Mouse (Mus musculus): ENCODE results near the gene Nos1ap. TPM values are rescaled to one million over a fixed set of nuclear protein-coding genes. Genes with fewer than 3 reads are reported as not detected.

Gene Nos1ap
- polyA plus RNA-seq, 1 experiment from 2014 or later, result 6.5 TPM

DNA sequence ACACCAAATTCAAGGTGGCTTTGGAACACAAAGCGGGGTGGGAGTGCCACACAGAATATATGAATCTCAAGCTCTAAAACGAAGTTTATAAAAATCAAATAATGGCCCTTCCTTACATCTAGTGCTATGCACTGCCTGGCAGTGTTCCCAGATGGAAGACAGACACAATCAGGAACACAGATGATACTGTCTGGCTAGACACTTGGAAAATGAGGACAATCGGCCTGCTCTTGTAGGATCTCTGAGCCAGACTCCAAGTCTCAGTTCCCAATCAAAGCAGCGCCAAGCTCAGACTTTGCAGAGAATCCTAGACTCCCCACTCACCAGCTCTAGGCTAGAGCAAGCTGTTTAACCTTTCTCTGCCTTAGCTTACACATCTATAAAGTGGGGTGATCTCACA lies 85.3 kb downstream of the Nos1ap start:
- no peaks in the 10 kb centered on the region for H3K9me3 ChIP-seq
- H3K27ac ChIP-seq (replicated peaks), result no peak overlapping the region
- WGBS, result 89% methylated on average over 4 of the region's 4 CpGs
- H3K4me3 ChIP-seq, result no peak overlapping the region
- H3K36me3 ChIP-seq (replicated peaks), result no peaks in the 10 kb centered on the region
- no peaks in the 10 kb centered on the region; the same call in 1 of the 2 replicates for H3K27me3 ChIP-seq (replicated peaks; ENCODE audit: low read depth, poor library complexity, severe bottlenecking)
- peaks cover 43% of the 10 kb centered on the region for H3K4me1 ChIP-seq
- DNase-seq (ENCODE audit: low spot score), result no peak

DNA sequence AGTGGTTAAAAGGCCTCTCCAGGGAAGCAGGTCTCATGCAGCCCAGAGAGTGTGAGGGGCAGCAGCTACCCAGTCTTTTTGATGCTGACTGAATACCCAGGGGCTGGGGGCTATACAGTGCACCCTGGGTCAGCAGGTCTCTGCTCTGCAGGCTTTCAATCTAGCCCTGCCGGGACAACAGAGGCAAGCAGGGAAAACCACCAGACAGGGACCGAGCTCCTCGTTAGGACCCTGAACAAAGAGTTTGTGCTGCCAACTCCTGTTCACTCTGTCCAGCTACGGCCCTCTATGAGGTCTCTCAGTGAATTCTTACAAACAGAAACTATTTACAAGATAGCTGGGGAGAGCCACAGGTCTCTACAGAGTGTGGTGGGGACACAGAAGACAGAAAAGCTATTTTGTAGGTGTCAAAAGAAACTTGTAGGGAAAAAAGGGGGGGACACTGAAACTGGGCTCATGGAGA lies 86.4 kb downstream of the Nos1ap start:
- peaks cover 53% of the 10 kb centered on the region for H3K4me1 ChIP-seq
- H3K36me3 ChIP-seq (replicated peaks), result no peaks in the 10 kb centered on the region
- DNase-seq (ENCODE audit: low spot score), result no peak
- H3K27me3 ChIP-seq (replicated peaks; ENCODE audit: low read depth, poor library complexity, severe bottlenecking), result no peaks in the 10 kb centered on the region; the same call in 1 of the 2 replicates
- peak overlapping the region; percentile 69; the same call in 1 of the 2 replicates for H3K27ac ChIP-seq (replicated peaks)
- WGBS, result 41% methylated on average over 4 of the region's 4 CpGs
- no peaks in the 10 kb centered on the region for H3K9me3 ChIP-seq
- no peak overlapping the region for H3K4me3 ChIP-seq

DNA sequence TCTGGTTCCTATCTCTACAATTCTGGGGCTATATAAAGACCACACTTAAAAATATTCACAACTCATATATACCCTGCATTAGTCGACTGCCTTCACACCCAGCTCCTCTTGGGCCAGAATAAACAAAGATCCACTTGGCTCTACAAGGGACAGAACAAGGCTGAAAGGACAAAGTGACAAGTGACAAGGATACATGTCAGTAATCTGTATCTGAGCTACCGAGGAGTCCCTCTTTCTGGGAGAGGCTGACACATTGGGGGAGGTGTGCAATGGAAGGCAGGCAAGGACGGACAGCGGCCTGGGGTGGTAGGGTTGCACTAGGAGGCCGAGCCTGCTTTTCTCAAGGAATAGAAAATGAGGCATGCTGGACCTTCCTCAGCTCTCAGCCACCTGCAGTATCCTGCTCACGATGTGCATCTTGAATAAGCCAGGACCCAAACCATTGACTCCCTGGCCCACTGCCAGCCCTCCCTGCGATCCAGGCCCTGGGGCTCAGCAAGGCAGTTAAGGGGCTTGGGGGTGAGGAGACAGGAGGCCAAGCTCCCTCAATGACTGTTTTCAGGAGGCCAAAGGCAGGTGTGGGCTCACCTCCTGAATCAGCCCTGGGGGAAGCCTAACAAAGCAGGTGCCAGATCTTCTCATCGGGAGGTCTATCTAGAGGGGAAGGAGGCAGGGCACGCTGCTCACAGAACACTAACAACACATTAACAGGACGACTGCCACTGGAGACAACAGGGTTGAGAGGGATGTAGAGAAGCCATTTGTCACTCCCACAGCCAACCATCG lies 87.0 kb downstream of the Nos1ap start:
- Histone ChIP-seq H3K9me3 (no peaks in the 10 kb centered on the region), H3K27me3 (replicated peaks; ENCODE audit: low read depth, poor library complexity, severe bottlenecking) (no peaks in the 10 kb centered on the region; the same call in 1 of the 2 replicates), H3K4me3 (no peak overlapping the region), H3K4me1 (peaks cover 60% of the 10 kb centered on the region), H3K27ac (replicated peaks) (peak overlapping the region; percentile 69; the same call in 1 of the 2 replicates), H3K36me3 (replicated peaks) (no peaks in the 10 kb centered on the region)
- WGBS, result 36% methylated on average over 11 of the region's 11 CpGs
- no peak for DNase-seq (ENCODE audit: low spot score)

DNA sequence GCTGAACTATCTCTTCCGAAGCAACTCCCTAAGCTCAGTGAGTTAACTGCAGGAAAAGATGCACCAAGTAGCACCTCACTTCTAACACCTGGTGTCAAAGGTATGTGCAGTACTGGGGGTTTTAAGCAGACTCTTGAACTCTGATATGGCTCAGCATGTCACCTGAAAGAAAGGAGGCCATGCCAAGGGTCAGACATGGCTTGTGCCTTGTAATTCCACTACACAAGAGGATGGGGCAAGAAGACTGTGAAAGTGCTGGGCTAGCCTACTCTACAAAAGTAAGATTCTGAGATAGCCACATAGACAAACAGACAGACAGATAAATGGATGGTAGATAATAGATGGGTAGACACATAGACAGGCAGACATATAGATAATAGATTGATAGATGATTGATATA lies 87.7 kb downstream of the Nos1ap start:
- Histone ChIP-seq H3K4me1 (peaks cover 62% of the 10 kb centered on the region), H3K36me3 (replicated peaks) (no peaks in the 10 kb centered on the region), H3K27me3 (replicated peaks; ENCODE audit: low read depth, poor library complexity, severe bottlenecking) (no peaks in the 10 kb centered on the region; the same call in 1 of the 2 replicates), H3K9me3 (no peaks in the 10 kb centered on the region), H3K27ac (replicated peaks) (no peak overlapping the region), H3K4me3 (no peak overlapping the region)
- DNase-seq (ENCODE audit: low spot score), result no peak
- WGBS, result 92% methylated on average over 1 of the region's 1 CpGs

DNA sequence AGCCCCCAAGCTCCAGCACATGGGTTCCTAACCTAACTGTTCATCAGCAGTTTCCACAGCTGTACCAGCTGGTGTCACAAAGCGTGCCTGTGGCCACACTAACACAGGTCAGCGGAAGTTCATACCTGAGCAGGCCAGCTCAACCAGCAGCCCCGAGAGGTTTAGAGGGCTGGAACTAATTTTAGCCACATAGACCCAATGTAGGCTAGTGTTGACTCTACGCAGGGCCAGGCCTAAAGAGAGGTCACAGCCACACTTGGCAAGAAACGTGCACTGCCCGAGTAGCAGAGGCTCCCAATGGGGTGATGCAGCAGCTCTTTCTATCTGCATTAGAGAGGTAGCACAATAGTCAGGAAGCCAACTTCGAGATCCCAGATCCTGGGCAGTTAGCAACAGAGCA lies 88.1 kb downstream of the Nos1ap start:
- no peak overlapping the region for H3K4me3 ChIP-seq
- peaks cover 63% of the 10 kb centered on the region for H3K4me1 ChIP-seq
- no peaks in the 10 kb centered on the region for H3K9me3 ChIP-seq
- no peaks in the 10 kb centered on the region for H3K36me3 ChIP-seq (replicated peaks)
- no peaks in the 10 kb centered on the region; the same call in 1 of the 2 replicates for H3K27me3 ChIP-seq (replicated peaks; ENCODE audit: low read depth, poor library complexity, severe bottlenecking)
- H3K27ac ChIP-seq (replicated peaks), result no peak overlapping the region
- WGBS, result 58% methylated on average over 7 of the region's 7 CpGs
- DNase-seq (ENCODE audit: low spot score), result no peak

DNA sequence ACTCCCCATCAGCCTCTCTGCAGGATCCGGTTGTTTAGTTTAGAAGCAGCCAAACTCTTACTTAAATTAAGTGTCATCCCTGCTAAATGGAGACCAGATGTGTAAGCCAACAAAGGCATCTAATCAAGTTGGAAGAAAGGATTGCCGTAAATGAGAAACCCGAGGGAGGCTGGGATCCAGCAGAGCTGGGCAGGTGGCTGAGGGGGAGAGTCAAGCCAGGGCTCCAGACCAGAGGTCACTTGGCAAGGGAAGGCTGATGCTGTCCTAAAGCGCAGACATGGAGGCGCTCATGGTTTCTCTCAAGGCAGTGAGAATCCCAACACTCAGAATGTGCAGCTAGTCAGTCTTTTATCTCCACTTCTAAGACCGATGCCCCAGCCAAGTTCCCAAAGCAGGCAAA lies 89.8 kb downstream of the Nos1ap start:
- Histone ChIP-seq H3K4me1 (peaks cover 74% of the 10 kb centered on the region), H3K27ac (replicated peaks) (peak overlapping the region; percentile 63), H3K9me3 (no peaks in the 10 kb centered on the region), H3K36me3 (replicated peaks) (no peaks in the 10 kb centered on the region), H3K4me3 (no peak overlapping the region), H3K27me3 (replicated peaks; ENCODE audit: low read depth, poor library complexity, severe bottlenecking) (no peaks in the 10 kb centered on the region; the same call in 1 of the 2 replicates)
- peak; percentile 44 for DNase-seq (ENCODE audit: low spot score)
- 45% methylated on average over 6 of the region's 6 CpGs for WGBS

DNA sequence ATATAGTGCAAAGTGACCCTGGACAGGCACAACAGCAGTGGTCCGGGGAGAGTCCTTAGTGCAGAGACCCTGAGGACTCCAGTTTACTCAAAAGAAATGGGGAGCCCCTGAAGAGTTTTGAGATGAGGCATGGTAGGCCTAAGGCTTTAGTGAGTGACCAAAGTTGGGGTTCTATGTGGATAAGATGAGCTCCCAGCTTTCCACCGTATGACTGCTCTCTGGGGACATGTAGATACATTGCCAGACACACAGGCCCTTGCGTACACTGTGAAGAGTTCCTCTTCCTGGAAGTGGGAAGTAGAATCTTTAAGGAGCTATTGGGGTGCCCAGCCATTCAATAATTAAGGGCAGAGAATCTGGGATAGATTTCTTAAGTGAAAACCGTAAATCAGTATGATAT lies 90.2 kb downstream of the Nos1ap start:
- Histone ChIP-seq H3K27me3 (replicated peaks; ENCODE audit: low read depth, poor library complexity, severe bottlenecking) (no peaks in the 10 kb centered on the region; the same call in 1 of the 2 replicates), H3K4me3 (no peak overlapping the region), H3K27ac (replicated peaks) (0 out of 2 replicates have a peak overlapping the region, but pooled peaks have one; percentile 6), H3K9me3 (no peaks in the 10 kb centered on the region), H3K4me1 (peaks cover 74% of the 10 kb centered on the region), H3K36me3 (replicated peaks) (no peaks in the 10 kb centered on the region)
- no peak for DNase-seq (ENCODE audit: low spot score)
- 42% methylated on average over 4 of the region's 4 CpGs for WGBS

DNA sequence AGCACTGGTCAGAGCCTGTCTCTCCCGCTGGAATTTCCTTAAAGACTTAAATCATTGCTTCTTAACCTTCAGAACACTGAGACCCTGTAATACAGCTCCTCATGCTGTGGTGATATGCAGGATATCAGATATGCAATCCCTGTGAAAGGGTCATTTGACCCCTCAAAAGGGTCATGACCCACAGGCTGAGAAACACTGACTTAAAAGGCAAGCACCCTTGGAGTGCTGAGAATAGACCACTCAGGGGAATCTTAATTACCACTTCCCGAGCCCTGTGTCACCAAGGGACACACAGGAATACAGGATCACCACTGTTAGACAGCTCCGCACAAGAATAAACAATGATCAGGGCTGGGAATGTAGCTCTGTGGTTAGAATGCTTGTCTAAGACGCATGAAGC lies 91.0 kb downstream of the Nos1ap start:
- H3K27me3 ChIP-seq (replicated peaks; ENCODE audit: low read depth, poor library complexity, severe bottlenecking), result no peaks in the 10 kb centered on the region; the same call in 1 of the 2 replicates
- no peak overlapping the region for H3K4me3 ChIP-seq
- no peak for DNase-seq (ENCODE audit: low spot score)
- no peaks in the 10 kb centered on the region for H3K9me3 ChIP-seq
- H3K27ac ChIP-seq (replicated peaks), result peak overlapping the region; percentile 19; the same call in 1 of the 2 replicates
- H3K36me3 ChIP-seq (replicated peaks), result no peaks in the 10 kb centered on the region
- peaks cover 71% of the 10 kb centered on the region for H3K4me1 ChIP-seq
- WGBS, result 14% methylated on average over 4 of the region's 4 CpGs

DNA sequence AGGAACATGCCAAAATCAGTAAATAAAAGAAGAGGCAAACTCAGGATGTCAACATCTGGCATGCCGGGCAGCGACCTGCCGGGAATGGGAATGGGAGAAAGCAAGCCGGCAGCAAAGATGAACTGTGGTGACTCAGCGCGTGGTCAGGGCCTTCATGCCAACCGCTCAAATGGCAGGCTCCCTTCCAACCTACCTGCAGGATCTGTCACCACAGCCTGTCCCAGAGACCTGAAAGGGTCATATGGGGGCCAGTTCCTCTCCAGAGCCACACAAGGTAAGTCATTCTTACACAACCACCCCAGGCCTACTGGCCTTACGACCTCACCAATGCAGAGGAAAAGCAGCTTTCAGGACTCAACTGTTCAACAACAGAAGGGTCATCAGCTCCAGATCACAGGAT lies 93.4 kb downstream of the Nos1ap start:
- H3K27me3 ChIP-seq (replicated peaks; ENCODE audit: low read depth, poor library complexity, severe bottlenecking), result no peaks in the 10 kb centered on the region
- no peak overlapping the region for H3K27ac ChIP-seq (replicated peaks)
- no peak for DNase-seq (ENCODE audit: low spot score)
- no peak overlapping the region for H3K4me3 ChIP-seq
- WGBS, result 82% methylated on average over 8 of the region's 8 CpGs
- no peaks in the 10 kb centered on the region for H3K36me3 ChIP-seq (replicated peaks)
- H3K4me1 ChIP-seq, result peaks cover 49% of the 10 kb centered on the region
- no peaks in the 10 kb centered on the region for H3K9me3 ChIP-seq

DNA sequence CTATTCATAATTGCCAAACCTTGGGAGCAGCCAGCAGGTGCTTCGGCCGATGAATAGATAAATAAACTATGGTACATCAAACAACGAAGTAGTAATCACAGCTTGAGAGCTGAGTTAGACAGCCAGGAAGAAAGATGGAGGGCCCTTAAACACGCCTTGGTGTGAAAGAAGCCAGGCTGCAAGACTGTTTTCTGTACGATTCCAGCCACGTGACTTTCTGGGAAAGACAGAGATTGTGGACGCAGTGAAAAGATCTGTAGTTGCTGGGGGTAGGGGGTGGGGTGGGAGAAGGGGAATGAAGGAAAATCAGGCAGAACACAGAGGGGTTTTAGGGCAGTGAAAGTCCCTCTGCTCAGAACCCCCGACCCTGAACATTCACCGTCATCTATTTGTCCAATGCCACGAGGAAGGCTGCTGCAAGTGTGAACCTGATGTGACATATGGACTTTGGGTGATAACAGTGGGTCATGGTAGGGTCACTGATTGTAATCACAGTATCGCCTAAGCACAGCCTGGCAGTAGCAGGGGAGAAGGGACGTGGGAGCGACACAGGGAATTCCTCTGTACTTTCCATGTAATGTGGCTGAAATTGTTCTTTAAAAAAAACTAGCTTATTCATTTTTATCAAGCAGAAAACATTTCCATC lies 94.0 kb downstream of the Nos1ap start:
- H3K4me3 ChIP-seq, result no peak overlapping the region
- 68% methylated on average over 13 of the region's 13 CpGs for WGBS
- no peak for DNase-seq (ENCODE audit: low spot score)
- H3K4me1 ChIP-seq, result peaks cover 44% of the 10 kb centered on the region
- no peaks in the 10 kb centered on the region for H3K36me3 ChIP-seq (replicated peaks)
- H3K9me3 ChIP-seq, result no peaks in the 10 kb centered on the region
- no peak overlapping the region for H3K27ac ChIP-seq (replicated peaks)
- H3K27me3 ChIP-seq (replicated peaks; ENCODE audit: low read depth, poor library complexity, severe bottlenecking), result no peaks in the 10 kb centered on the region

DNA sequence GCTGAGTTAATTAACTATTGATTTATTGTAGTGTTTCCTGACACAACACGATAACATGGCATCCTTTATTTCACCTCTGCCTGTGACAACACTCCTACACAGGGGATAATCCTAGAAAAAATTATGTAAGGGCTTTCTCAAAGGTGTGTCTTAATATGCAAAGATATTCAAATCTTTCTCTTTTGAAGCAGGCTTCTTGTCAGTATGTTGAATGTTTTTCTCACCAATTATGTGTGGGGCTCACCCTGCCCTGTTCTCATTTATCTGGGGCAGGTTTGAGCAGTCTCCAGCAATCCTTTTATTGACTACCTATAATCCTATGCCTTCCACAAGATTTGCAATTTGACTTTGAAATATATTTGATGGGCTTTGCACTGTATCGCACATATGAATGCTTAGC lies 97.1 kb downstream of the Nos1ap start:
- WGBS, result 89% methylated on average over 2 of the region's 2 CpGs
- H3K36me3 ChIP-seq (replicated peaks), result no peaks in the 10 kb centered on the region

DNA sequence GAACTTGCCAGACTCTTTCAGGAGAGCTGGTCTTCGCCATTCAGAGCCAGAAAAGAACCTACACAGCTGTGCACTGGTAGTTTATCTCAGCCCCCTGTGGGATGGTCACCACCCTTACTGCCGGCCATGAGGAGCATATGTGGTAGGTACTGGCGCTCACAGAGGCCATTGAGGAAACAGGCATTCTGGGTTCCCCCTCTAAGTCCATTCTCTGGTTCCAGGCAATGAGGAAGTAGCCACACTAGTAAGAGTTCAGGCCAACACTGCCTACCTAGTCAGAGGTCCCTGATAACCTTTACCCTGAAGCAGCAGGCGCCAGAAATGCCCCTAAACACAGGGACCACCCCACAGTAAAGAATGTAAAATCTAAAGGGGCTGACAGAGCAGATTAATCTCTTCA lies 97.6 kb downstream of the Nos1ap start:
- Histone ChIP-seq H3K4me1 (peaks cover 12% of the 10 kb centered on the region), H3K27ac (replicated peaks) (no peak overlapping the region), H3K27me3 (replicated peaks; ENCODE audit: low read depth, poor library complexity, severe bottlenecking) (no peaks in the 10 kb centered on the region), H3K36me3 (replicated peaks) (no peaks in the 10 kb centered on the region), H3K4me3 (no peak overlapping the region), H3K9me3 (no peaks in the 10 kb centered on the region)
- WGBS, result 80% methylated on average over 4 of the region's 4 CpGs
- DNase-seq (ENCODE audit: low spot score), result no peak

More for the DNA sequence above, 97.1 kb downstream of the Nos1ap start:
- peaks cover 13% of the 10 kb centered on the region for H3K4me1 ChIP-seq
- no peaks in the 10 kb centered on the region for H3K27me3 ChIP-seq (replicated peaks; ENCODE audit: low read depth, poor library complexity, severe bottlenecking)
- no peak overlapping the region for H3K4me3 ChIP-seq
- H3K27ac ChIP-seq (replicated peaks), result no peak overlapping the region
- H3K9me3 ChIP-seq, result no peaks in the 10 kb centered on the region
- no peak for DNase-seq (ENCODE audit: low spot score)

DNA sequence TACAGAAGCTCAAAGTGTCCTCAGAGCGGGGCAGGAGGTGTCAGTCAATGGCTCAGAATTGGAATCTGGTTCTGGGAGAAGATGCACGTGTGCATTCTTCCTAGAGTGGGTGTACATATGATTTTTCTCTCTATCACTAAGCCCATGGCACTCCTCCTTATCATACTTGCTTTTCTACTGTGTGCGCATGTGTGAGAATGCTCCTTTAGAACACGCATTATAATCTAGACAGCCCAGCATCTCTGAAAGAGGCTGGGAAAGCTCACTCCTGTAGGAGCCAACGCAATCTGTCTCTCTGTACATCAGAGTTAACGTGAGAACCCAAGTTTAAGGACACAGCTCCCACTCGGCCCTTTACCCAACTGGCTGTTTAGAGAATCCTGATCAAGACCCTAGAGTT lies 99.7 kb downstream of the Nos1ap start:
- no peaks in the 10 kb centered on the region for H3K27me3 ChIP-seq (replicated peaks; ENCODE audit: low read depth, poor library complexity, severe bottlenecking)
- H3K4me1 ChIP-seq, result peaks cover 8% of the 10 kb centered on the region
- H3K4me3 ChIP-seq, result no peak overlapping the region
- no peaks in the 10 kb centered on the region for H3K9me3 ChIP-seq
- H3K36me3 ChIP-seq (replicated peaks), result no peaks in the 10 kb centered on the region
- DNase-seq (ENCODE audit: low spot score), result no peak
- no peak overlapping the region for H3K27ac ChIP-seq (replicated peaks)
- WGBS, result 88% methylated on average over 7 of the region's 7 CpGs

Data from embryonic facial prominence, embryonic 10.5 days (tissue).